Mouse (Mus musculus): ENCODE results near the gene Zfp536. TPM values are rescaled to one million over a fixed set of nuclear protein-coding genes. Genes with fewer than 3 reads are reported as not detected.
"Not testable (repeated sequence)": the region's sequence is repeated elsewhere in the genome, so short reads cannot be mapped to it uniquely, and the experiment has no call there.

Gene Zfp536
- polyA plus RNA-seq, 1 experiment from 2014 or later: 14.9 TPM

- WGBS: 58% methylated on average over 15 of the region's 15 CpGs
- Histone ChIP-seq H3K27me3 (ENCODE audit: control insufficient read depth, insufficient read depth, low read length) (no peaks in the 10 kb centered on the region), H3K9ac (ENCODE audit: low read length) (no peak overlapping the region), H3K27ac (ENCODE audit: low read length) (no peak overlapping the region), H3K4me1 (ENCODE audit: control insufficient read depth, insufficient read depth, low read length) (peaks cover 4% of the 10 kb centered on the region), H3K4me3 (replicated peaks; ENCODE audit: low read length) (no peak overlapping the region), H3K36me3 (ENCODE audit: control insufficient read depth, insufficient read depth, low read length) (no peaks in the 10 kb centered on the region), H3K9me3 (replicated peaks; ENCODE audit: control insufficient read depth, low read length) (no peaks in the 10 kb centered on the region), H3K4me2 (ENCODE audit: low read depth, low read length) (no peak overlapping the region)
- peak; percentile 37; the same call in 1 of the 2 replicates for ATAC-seq (ENCODE audit: insufficient read depth, low FRiP score)
Measured at GRCm38 (mm10) chr7:37718671-37719402, 54.6 kb downstream of the Zfp536 start.

GRCm38 (mm10) chr7:37717071-37717470 is 56.4 kb downstream of the Zfp536 start:
- no peak overlapping the region for H3K4me3 ChIP-seq (replicated peaks; ENCODE audit: low read length)
- ATAC-seq (ENCODE audit: insufficient read depth, low FRiP score): no peak
- WGBS: 90% methylated on average over 7 of the region's 7 CpGs

GRCm38 (mm10) chr7:37716626-37717025 is 56.8 kb downstream of the Zfp536 start:
- no peak overlapping the region for H3K4me2 ChIP-seq (ENCODE audit: low read depth, low read length)
- no peak overlapping the region for H3K9ac ChIP-seq (ENCODE audit: low read length)
- H3K27me3 ChIP-seq (ENCODE audit: control insufficient read depth, insufficient read depth, low read length): no peaks in the 10 kb centered on the region
- H3K36me3 ChIP-seq (ENCODE audit: control insufficient read depth, insufficient read depth, low read length): no peaks in the 10 kb centered on the region
- ATAC-seq (ENCODE audit: insufficient read depth, low FRiP score): no peak
- no peak overlapping the region for H3K4me3 ChIP-seq (replicated peaks; ENCODE audit: low read length)
- WGBS: 65% methylated on average over 7 of the region's 7 CpGs
- no peaks in the 10 kb centered on the region for H3K9me3 ChIP-seq (replicated peaks; ENCODE audit: control insufficient read depth, low read length)
- H3K27ac ChIP-seq (ENCODE audit: low read length): no peak overlapping the region
- H3K4me1 ChIP-seq (ENCODE audit: control insufficient read depth, insufficient read depth, low read length): peaks cover 4% of the 10 kb centered on the region

More at GRCm38 (mm10) chr7:37717071-37717470, 56.4 kb downstream of the Zfp536 start:
- Histone ChIP-seq H3K27ac (ENCODE audit: low read length) (no peak overlapping the region), H3K4me2 (ENCODE audit: low read depth, low read length) (no peak overlapping the region), H3K4me1 (ENCODE audit: control insufficient read depth, insufficient read depth, low read length) (peaks cover 4% of the 10 kb centered on the region), H3K9me3 (replicated peaks; ENCODE audit: control insufficient read depth, low read length) (no peaks in the 10 kb centered on the region), H3K9ac (ENCODE audit: low read length) (no peak overlapping the region), H3K27me3 (ENCODE audit: control insufficient read depth, insufficient read depth, low read length) (no peaks in the 10 kb centered on the region), H3K36me3 (ENCODE audit: control insufficient read depth, insufficient read depth, low read length) (no peaks in the 10 kb centered on the region)

- no peak overlapping the region for H3K9ac ChIP-seq (ENCODE audit: low read length)
- 81% methylated on average over 9 of the region's 9 CpGs for WGBS
- H3K27ac ChIP-seq (ENCODE audit: low read length): no peak overlapping the region
- H3K4me1 ChIP-seq (ENCODE audit: control insufficient read depth, insufficient read depth, low read length): no peaks in the 10 kb centered on the region
- H3K9me3 ChIP-seq (replicated peaks; ENCODE audit: control insufficient read depth, low read length): no peaks in the 10 kb centered on the region
- no peak for ATAC-seq (ENCODE audit: insufficient read depth, low FRiP score)
- no peaks in the 10 kb centered on the region for H3K36me3 ChIP-seq (ENCODE audit: control insufficient read depth, insufficient read depth, low read length)
- no peak overlapping the region for H3K4me3 ChIP-seq (replicated peaks; ENCODE audit: low read length)
- no peak overlapping the region for H3K4me2 ChIP-seq (ENCODE audit: low read depth, low read length)
- H3K27me3 ChIP-seq (ENCODE audit: control insufficient read depth, insufficient read depth, low read length): no peaks in the 10 kb centered on the region
Measured at GRCm38 (mm10) chr7:37704464-37704863, 69.0 kb downstream of the Zfp536 start.

- not testable (repeated sequence) for ATAC-seq (ENCODE audit: insufficient read depth, low FRiP score); H3K4me1 ChIP-seq (ENCODE audit: control insufficient read depth, insufficient read depth, low read length); H3K4me2 ChIP-seq (ENCODE audit: low read depth, low read length); H3K4me3 ChIP-seq (replicated peaks; ENCODE audit: low read length); H3K9ac ChIP-seq (ENCODE audit: low read length); H3K27me3 ChIP-seq (ENCODE audit: control insufficient read depth, insufficient read depth, low read length); H3K36me3 ChIP-seq (ENCODE audit: control insufficient read depth, insufficient read depth, low read length); H3K9me3 ChIP-seq (replicated peaks; ENCODE audit: control insufficient read depth, low read length); H3K27ac ChIP-seq (ENCODE audit: low read length)
- 95% methylated on average over 3 of the region's 3 CpGs for WGBS
Measured at GRCm38 (mm10) chr7:37697378-37697777, 76.1 kb downstream of the Zfp536 start.

GRCm38 (mm10) chr7:37695066-37695465 is 78.4 kb downstream of the Zfp536 start:
- H3K9ac ChIP-seq (ENCODE audit: low read length): no peak overlapping the region
- H3K27ac ChIP-seq (ENCODE audit: low read length): no peak overlapping the region
- 51% methylated on average over 5 of the region's 5 CpGs for WGBS
- peaks cover 10% of the 10 kb centered on the region; the same call in 1 of the 2 replicates for H3K4me1 ChIP-seq (ENCODE audit: control insufficient read depth, insufficient read depth, low read length)
- H3K36me3 ChIP-seq (ENCODE audit: control insufficient read depth, insufficient read depth, low read length): no peaks in the 10 kb centered on the region
- peak; percentile 64; the same call in 1 of the 2 replicates for ATAC-seq (ENCODE audit: insufficient read depth, low FRiP score)
- no peaks in the 10 kb centered on the region for H3K9me3 ChIP-seq (replicated peaks; ENCODE audit: control insufficient read depth, low read length)
- no peak overlapping the region for H3K4me3 ChIP-seq (replicated peaks; ENCODE audit: low read length)
- H3K4me2 ChIP-seq (ENCODE audit: low read depth, low read length): no peak overlapping the region
- H3K27me3 ChIP-seq (ENCODE audit: control insufficient read depth, insufficient read depth, low read length): no peaks in the 10 kb centered on the region

GRCm38 (mm10) chr7:37690606-37691005 is 82.8 kb downstream of the Zfp536 start:
- Histone ChIP-seq H3K36me3 (ENCODE audit: control insufficient read depth, insufficient read depth, low read length) (no peaks in the 10 kb centered on the region), H3K4me1 (ENCODE audit: control insufficient read depth, insufficient read depth, low read length) (peaks cover 10% of the 10 kb centered on the region), H3K4me2 (ENCODE audit: low read depth, low read length) (no peak overlapping the region), H3K4me3 (replicated peaks; ENCODE audit: low read length) (no peak overlapping the region), H3K27me3 (ENCODE audit: control insufficient read depth, insufficient read depth, low read length) (no peaks in the 10 kb centered on the region), H3K9ac (ENCODE audit: low read length) (no peak overlapping the region), H3K27ac (ENCODE audit: low read length) (no peak overlapping the region), H3K9me3 (replicated peaks; ENCODE audit: control insufficient read depth, low read length) (no peaks in the 10 kb centered on the region)
- no peak for ATAC-seq (ENCODE audit: insufficient read depth, low FRiP score)
- WGBS: 66% methylated on average over 10 of the region's 10 CpGs

- H3K27ac ChIP-seq (ENCODE audit: low read length): no peak overlapping the region
- no peak overlapping the region for H3K9ac ChIP-seq (ENCODE audit: low read length)
- H3K27me3 ChIP-seq (ENCODE audit: control insufficient read depth, insufficient read depth, low read length): no peaks in the 10 kb centered on the region
- peaks cover 4% of the 10 kb centered on the region for H3K4me1 ChIP-seq (ENCODE audit: control insufficient read depth, insufficient read depth, low read length)
- no peak overlapping the region for H3K4me2 ChIP-seq (ENCODE audit: low read depth, low read length)
- H3K9me3 ChIP-seq (replicated peaks; ENCODE audit: control insufficient read depth, low read length): no peaks in the 10 kb centered on the region
- WGBS: 61% methylated on average over 23 of the region's 23 CpGs
- H3K36me3 ChIP-seq (ENCODE audit: control insufficient read depth, insufficient read depth, low read length): no peaks in the 10 kb centered on the region
- no peak overlapping the region for H3K4me3 ChIP-seq (replicated peaks; ENCODE audit: low read length)
- no peak for ATAC-seq (ENCODE audit: insufficient read depth, low FRiP score)
Measured at GRCm38 (mm10) chr7:37689561-37690305, 83.7 kb downstream of the Zfp536 start.

- 66% methylated on average over 11 of the region's 11 CpGs for WGBS
- H3K4me1 ChIP-seq (ENCODE audit: control insufficient read depth, insufficient read depth, low read length): peaks cover 3% of the 10 kb centered on the region; the same call in 1 of the 2 replicates
Measured at GRCm38 (mm10) chr7:37689107-37689511, 84.3 kb downstream of the Zfp536 start.

More at GRCm38 (mm10) chr7:37689107-37689511, 84.3 kb downstream of the Zfp536 start:
- H3K27ac ChIP-seq (ENCODE audit: low read length): no peak overlapping the region
- no peak for ATAC-seq (ENCODE audit: insufficient read depth, low FRiP score)
- no peaks in the 10 kb centered on the region for H3K36me3 ChIP-seq (ENCODE audit: control insufficient read depth, insufficient read depth, low read length)
- no peak overlapping the region for H3K4me3 ChIP-seq (replicated peaks; ENCODE audit: low read length)
- H3K9me3 ChIP-seq (replicated peaks; ENCODE audit: control insufficient read depth, low read length): no peaks in the 10 kb centered on the region
- no peak overlapping the region for H3K4me2 ChIP-seq (ENCODE audit: low read depth, low read length)
- H3K9ac ChIP-seq (ENCODE audit: low read length): no peak overlapping the region
- H3K27me3 ChIP-seq (ENCODE audit: control insufficient read depth, insufficient read depth, low read length): no peaks in the 10 kb centered on the region

Measured in stomach, embryonic 16.5 days (tissue).